Mouse (Mus musculus): ENCODE results near the gene Endou.
A peak's percentile ranks its signal among the peaks of the same experiment; 100 is the strongest.

Gene Endou

GRCm38 (mm10) chr15:97731111-97731510, at the start of gene Endou:
Gene Endou, minus strand, starts transcription at chr15:97731339.
- no peak for DNase-seq

DNA sequence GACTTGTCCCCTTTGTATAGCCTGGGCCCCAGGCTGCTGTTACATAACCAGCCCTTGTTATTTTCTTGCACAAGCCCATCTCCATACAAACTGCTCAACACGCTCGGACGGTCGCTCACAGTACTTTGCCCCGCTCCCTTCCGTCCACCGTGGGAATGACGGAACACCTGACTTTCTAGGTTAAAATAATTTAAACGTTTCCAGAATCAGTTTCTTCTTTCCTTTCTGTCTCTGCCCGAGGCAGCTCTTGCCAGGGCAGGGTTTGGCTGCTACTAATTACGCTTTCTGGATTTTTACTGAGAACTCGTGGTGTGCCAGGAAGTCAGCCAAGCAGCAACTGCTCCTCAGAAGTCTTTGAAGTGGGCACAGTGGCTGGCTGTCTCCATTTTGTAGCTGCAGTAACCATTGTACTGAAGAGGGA, 49.5 kb upstream of the Endou start:
- no peak for DNase-seq

- DNase-seq, result no peak
Observed at GRCm38 (mm10) chr15:97779576-97779975, 48.4 kb upstream of the Endou start.

DNA sequence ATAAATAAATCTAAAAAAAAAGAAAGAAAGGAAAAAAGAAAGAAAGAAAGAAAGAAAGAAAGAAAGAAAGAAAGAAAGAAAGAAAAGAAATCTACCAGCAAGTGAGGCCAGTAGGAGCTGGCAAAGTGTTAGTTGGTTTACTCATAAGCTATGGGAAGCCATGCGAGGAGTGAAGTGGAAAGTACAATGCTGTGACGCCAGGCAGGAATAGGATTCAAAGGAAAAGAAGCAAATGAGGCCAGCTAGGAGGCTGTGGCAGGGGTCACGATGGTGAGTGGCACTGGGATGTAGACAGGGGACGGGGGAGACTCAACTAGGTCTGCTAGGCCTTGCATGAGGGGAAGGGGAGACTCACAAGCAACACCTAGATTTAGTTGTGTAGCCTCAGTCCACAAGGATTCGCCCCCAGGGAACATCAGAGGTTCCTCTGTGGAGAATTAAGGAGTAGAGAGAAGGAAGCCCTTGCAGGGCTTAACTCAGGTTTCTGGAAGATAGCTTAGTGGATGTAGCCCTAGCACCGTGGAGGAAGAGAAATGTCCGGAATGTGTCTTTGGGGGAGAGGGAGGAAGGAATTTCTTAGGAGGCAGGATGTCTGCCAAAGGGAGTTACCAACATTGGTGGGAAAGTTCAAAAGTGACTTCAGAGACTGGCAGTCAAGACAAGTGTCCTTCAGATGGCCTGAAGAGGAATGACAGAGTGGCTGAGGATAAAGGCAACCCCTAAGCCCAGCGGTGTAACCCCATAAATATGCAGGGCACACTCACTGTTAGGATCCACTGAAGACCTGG, 47.4 kb upstream of the Endou start, which contains the start of gene Slc48a1:
TSS of gene Slc48a1 (plus strand) at position 210 of the 788 bp plus-strand sequence.
- no peak for DNase-seq

DNA sequence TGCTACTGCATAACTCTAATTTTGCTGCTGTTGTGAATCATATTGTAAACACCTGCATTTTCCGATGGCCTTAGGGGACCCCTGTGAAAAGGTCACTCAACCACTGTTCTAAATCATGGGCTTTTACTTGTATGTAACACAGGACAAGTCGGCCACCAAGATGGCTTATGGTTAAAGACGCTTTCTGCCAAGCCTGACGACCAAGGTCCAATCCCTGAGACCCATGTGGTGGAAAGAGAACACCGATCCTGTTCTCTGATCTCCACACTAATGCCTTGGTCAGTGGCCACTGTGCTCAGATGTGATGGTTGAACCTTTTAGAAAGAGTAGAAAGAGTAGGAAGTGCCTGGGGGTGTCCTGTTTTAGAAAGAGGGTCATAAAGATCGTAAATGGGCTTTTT, 45.8 kb upstream of the Endou start:
- no peak for DNase-seq

DNA sequence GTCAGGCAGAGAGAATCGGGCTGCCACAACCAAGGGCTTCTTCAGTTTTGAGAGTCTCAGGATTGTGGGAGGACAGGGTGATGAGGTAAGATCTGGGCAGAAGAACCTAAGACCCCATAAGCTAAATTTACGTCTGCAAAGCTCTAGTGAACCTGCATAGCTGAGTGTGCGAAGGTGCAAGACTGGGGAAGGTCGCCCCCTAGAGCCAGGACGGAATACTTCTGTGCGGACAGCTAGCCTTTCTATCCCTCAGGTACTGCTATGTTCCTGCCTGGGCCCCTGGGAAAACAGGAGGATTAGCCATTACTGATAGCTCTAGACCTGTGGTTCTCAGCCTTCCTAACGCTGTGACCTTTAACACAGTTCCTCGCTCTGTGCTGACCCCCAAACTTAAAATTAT, 45.4 kb upstream of the Endou start:
- DNase-seq, result no peak

GRCm38 (mm10) chr15:97773961-97774370, 42.8 kb upstream of the Endou start:
- DNase-seq, result no peak

DNA sequence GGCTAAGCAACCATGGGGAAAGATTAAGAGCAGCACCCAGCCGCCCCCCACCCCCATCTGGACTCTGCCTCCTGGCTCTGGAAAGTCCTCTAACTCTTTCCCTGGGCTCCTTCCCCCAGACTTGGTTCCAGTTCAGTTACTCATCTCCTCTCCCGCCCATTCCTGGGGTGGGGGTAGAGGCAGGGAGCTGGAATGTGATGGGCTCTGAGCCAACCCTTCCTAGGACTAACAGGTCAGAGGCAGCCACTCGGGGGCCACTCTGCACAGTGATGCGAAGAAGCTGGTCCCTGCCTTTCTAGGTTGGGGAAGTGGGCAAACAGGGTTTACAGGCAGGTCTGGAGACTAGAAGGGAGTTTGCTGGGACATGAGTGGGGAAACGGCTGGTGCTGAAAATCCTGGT, 42.0 kb upstream of the Endou start:
- no peak for DNase-seq

DNA sequence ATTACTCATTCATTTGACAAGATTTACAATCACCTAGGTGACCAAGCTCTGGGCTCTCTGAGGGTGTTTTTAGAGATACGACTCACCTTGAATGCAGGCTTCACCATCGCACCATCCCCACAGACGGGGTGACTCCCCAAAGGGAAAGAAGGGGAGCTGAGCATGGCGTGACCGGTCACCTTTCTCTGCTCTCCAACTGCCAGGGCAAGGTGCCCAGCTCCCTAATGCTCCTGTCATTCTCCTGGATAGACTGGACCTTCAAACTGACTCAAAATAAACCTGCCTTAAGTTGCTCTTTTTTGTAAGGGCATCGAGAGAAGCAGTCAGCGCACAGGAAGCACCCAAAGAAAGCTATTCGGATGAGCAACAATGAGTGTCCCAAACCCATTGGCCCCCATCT, 39.1 kb upstream of the Endou start:
- no peak for DNase-seq

DNA sequence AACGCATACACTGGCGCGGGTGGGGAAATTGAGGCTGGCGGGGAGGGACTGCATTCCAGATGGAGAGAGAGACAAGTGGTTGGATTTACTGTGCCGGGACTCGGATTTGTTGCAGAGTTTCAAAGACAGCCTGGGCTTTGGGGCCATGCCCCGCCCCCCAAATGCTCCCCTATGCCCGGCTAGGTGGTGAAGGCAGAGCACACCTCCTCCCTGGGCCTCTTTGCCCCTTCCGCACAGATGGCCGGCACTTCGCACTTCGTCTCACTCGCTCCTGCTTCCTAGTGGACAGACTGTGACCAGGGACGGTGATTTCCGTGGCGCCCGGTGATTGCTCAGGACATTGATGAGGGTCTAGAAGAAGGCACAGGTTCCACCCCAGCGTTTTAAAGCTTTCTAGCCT, 37.1 kb upstream of the Endou start:
- no peak for DNase-seq

GRCm38 (mm10) chr15:97767280-97768186, 36.4 kb upstream of the Endou start, which contains the start of gene Rapgef3:
Gene Rapgef3, minus strand, starts transcription at chr15:97767972.
- DNase-seq, result peak; percentile 41

DNA sequence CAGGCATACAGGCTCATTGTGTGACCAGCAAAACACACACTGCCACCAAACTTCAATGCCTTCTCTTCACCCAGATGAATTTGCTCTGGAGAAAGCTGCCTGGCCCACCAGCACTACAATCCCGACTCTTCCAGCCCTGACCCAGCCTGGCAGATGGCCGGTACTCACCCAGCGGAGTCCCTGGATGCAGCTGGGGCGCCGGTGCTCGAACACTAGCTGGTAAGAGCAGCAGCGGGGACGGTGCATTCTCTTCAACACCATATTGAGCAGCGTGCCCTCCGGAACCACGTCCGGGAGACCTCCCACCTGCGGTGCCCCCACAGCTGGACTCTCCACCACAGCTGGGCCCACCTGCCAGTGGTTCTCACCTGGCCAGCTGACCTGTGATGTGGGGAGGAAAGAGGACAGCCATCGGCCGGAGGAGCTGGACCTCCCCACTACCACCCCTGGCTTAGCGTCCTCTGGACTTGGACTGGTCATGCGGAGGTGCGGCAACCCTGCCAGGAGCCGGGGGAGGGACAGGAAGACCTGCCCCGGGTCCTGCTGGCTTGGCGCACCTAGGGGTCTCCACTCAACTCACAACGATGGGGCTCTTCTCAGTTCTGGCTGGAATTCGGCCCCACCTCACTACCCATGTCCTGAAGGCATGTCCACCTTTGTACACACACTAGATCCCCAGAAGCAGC, 35.6 kb upstream of the Endou start:
- DNase-seq, result no peak

DNA sequence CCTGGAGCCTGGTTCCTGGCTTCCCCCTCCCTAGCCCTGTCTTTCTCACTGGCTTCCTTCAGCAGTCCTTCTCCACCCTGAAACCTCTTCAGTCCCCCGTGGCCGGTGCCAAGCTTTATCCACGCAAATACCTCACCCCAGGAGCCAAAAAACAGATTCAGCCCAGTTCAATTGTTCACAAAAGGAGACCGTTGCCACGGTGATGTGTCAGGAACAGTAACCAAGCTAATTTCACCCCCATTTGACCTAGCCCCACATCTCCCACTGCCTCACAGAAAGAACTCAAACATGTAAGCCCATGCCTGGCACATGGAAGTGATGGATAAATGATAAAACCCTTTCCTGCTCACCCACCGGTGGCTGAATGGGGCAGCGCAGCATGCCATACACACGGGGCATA, 35.1 kb upstream of the Endou start:
- DNase-seq, result no peak

- DNase-seq, result no peak
Observed at GRCm38 (mm10) chr15:97765090-97765794, 34.1 kb upstream of the Endou start.

DNA sequence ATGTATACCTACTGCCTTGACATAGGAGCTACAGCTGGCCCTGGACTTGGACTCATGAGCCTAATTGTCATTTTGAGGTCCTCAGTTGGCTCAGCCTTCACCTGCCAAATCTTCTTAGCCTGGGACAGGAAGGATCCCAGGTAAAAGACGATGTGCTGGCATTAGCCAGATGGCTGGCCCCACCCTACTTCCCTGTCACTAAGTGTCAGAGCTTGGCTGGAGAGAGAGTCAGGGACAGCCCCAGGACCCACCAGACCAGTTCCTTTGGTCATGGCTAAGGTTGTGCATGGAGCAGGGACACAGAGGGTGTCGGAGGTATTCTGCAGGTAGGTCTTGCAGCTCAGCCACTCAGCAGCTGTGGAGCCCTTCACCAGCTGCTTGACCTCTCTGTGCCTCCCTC, 33.4 kb upstream of the Endou start:
- no peak for DNase-seq

DNA sequence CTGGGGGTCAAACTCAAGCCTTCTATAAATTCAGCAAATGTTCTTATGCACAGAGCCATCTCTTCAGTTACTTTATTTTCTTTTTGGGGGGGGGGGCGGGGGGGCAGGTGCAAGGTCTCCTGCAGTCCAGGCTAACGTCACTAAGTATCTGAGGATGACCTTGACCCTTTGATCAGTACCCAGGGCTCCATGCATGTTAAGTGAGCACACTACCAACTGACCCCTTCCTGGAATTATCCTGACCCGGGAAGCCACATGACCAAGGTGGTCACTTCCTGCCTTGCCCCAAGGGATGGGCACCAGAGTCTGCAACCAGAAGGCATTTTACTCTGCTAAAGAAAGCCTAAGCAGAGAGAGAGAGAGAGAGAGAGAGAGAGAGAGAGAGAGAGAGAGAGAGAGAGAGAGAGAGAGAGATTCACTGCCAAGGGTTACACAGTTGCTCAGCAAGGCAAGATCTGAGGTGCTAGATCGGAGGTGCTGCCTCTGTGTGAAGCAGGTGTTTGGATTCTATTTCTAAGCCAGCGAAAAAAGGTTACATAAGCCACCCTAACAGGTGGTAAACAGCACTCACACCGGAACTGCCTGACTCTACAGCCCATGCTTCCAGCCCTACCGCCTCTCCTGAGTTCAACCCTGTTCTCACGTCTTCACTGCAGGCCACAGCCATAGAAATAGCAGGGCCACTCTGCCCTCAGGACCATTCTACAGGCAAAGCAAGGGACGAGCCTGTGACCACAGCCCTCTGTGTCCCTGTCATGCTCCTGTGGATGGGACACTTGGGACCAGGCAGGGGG, 32.3 kb upstream of the Endou start:
- DNase-seq, result no peak

DNA sequence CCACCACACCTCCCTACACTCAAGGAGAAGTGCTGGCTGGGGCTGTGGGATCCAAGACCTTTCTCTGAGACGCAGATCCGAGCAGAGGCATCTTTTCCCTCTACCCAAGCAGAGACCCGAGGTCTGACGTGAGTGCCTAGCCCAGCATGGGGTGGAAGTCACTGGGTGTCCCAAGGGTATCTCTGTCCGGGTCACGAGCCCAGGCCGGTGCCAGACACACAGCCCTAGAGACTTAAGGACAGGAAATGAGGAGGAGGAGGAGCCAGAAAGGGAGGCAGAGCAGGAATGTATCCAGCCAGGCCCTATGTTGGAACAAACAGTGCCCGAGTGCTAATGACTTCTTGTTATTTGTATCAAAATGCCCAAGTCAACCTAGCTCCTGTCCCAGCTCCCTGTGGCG, 31.6 kb upstream of the Endou start:
- no peak for DNase-seq

GRCm38 (mm10) chr15:97761438-97761837, 30.3 kb upstream of the Endou start:
- DNase-seq, result no peak

GRCm38 (mm10) chr15:97760952-97761351, 29.8 kb upstream of the Endou start:
- no peak for DNase-seq

DNA sequence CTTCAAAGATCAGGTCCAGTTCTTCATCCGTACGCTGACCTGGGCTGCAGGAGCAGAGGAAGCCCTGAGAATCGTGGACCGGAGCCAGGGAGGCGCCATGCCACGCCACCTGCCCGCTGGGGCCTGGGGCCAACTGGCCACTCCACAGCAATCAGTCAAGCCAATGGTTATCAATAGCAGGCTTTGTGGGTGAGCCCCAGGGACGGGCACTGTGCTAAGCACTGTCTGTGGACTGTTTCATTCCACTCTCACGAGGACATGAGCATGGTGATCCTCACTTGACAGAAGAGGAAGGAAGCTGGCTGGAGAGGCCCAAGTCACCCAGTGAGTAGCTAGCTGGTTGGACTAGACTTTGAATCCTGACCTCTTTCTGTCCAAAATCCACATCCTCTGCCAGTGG, 28.9 kb upstream of the Endou start:
- peak; percentile 61 for DNase-seq

- no peak for DNase-seq
Observed at GRCm38 (mm10) chr15:97755361-97755760, 24.2 kb upstream of the Endou start.

DNA sequence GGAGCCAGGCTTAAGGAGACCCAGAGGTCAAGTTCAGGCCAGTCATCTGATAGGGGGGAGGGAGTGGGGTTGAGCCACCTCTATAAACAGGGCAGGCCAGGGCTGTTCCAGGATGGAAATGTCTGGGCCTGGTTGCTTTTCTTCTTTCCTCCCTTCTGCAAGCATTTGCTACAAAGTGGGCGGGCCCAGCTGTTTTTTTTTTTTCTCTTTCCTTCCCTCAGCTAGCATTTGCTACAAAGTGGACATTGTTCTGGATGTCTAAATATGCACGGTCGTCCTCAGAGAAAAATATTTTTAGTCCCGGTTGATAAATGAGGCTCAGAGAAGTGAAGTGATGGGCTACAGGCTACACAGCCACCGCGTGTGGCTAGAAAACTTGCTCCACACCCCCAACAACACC, 23.3 kb upstream of the Endou start:
- DNase-seq, result no peak
